Mouse (Mus musculus) hindbrain, embryonic 11.5 days (tissue): ENCODE measurements at regions not wholly inside any gene's neighbourhood (a gene's known extent, or its start where the extent isn't known, plus 50 kb on each side); places are given as distances from the start of the nearest gene placed in this dataset.

Experiments used
- ATAC-seq: fragments of 200-750 bp; cut with Nextera tagmentation; 2 replicates; pipeline ENCODE4 v1.8.0; 2017; ENCODE audit warnings: mild to moderate bottlenecking, moderate TSS enrichment, moderate library complexity; ENCODE audit not compliant: low FRiP score
- DNase-seq: peaks from one replicate; pipeline ENCODE4 v3.0.0-alpha.2; 2015; ENCODE audit warnings: low spot score
- H3K27ac ChIP-seq: fragments of 300-500 bp; sonication (generic); 2 replicates; pipeline ENCODE4 v1.5.1; 2014; ENCODE audit warnings: mild to moderate bottlenecking, low read depth, low read length
- H3K27me3 ChIP-seq: fragments of 300-500 bp; sonication (generic); 2 replicates; pipeline ENCODE4 v1.6.1; 2014; ENCODE audit warnings: mild to moderate bottlenecking, low read length, moderate library complexity, mixed read lengths; ENCODE audit not compliant: control insufficient read depth, insufficient read depth
- H3K36me3 ChIP-seq: fragments of 300-500 bp; sonication (generic); 2 replicates; pipeline ENCODE4 v1.6.1; 2014; ENCODE audit warnings: mild to moderate bottlenecking, low read length, moderate library complexity, mixed read lengths; ENCODE audit not compliant: control insufficient read depth, insufficient read depth
- H3K4me1 ChIP-seq: fragments of 300-500 bp; sonication (generic); replicated peaks from 2 replicates; pipeline ENCODE4 v1.6.1; 2014; ENCODE audit warnings: low read length, mixed read lengths; ENCODE audit not compliant: control insufficient read depth, insufficient read depth
- H3K4me2 ChIP-seq: fragments of 300-500 bp; sonication (generic); replicated peaks from 2 replicates; pipeline ENCODE4 v1.6.1; 2014; ENCODE audit warnings: mild to moderate bottlenecking, low read depth, low read length
- H3K4me3 ChIP-seq: fragments of 300-500 bp; sonication (generic); 2 replicates; pipeline ENCODE4 v1.5.1; 2014; ENCODE audit warnings: low read depth, low read length
- H3K9ac ChIP-seq: fragments of 300-500 bp; sonication (generic); 2 replicates; pipeline ENCODE4 v1.6.1; 2014; ENCODE audit warnings: low read depth, low read length
- H3K9me3 ChIP-seq: fragments of 300-500 bp; sonication (generic); 2 replicates; pipeline ENCODE4 v1.6.1; 2016; ENCODE audit warnings: low read length; ENCODE audit not compliant: control insufficient read depth
- WGBS: fragments of 180-500 bp; shearing (Covaris S2); extraction: QIAGEN DNeasy Blood & Tissue Kit; methylation state at CpG from one replicate; pipeline ENCODE4 v1.1.7; 2014; 5-methylcytosine and 5-hydroxymethylcytosine counted together

- Histone ChIP-seq H3K4me1 (no peaks in the 10 kb centered on the region), H3K27ac (no peak overlapping the region), H3K4me2 (no peak overlapping the region), H3K9ac (no peak overlapping the region), H3K36me3 (no peaks in the 10 kb centered on the region), H3K4me3 (no peak overlapping the region), H3K27me3 (no peaks in the 10 kb centered on the region), H3K9me3 (no peaks in the 10 kb centered on the region)
- WGBS = 68% methylated on average over 16 of the region's 16 CpGs
- DNase-seq (peak; percentile 19), ATAC-seq (no peak)
These were observed 180.2 kb upstream of the Gmds start for GRCm38 (mm10) chr13:32518611-32519344.

DNA sequence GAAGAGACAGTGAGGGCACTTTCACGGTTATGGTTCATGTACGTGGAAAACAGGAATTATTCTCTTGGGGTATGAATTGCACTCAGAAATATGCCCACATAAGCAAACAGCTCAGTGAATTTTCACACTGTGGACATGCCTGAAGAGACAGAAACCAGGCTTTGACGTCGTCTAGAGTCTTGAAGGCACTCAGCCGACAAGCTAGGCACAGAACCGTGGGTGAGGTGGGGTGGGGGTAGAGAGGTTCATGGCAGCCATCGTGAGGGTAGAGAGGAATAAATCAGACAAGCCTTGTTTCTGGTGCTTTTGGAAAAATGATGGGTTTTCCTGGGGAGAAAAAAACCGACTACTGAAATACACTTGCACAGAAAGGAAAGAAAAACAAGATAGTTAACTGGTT lies 179.0 kb upstream of the Gmds start:
- H3K36me3 ChIP-seq = no peaks in the 10 kb centered on the region
- DNase-seq = no peak
- no peak overlapping the region for H3K27ac ChIP-seq
- no peak for ATAC-seq
- H3K4me1 ChIP-seq = no peaks in the 10 kb centered on the region
- no peak overlapping the region for H3K4me2 ChIP-seq
- H3K4me3 ChIP-seq = no peak overlapping the region
- WGBS = 76% methylated on average over 8 of the region's 8 CpGs
- no peaks in the 10 kb centered on the region for H3K9me3 ChIP-seq
- no peaks in the 10 kb centered on the region for H3K27me3 ChIP-seq
- no peak overlapping the region for H3K9ac ChIP-seq

DNA sequence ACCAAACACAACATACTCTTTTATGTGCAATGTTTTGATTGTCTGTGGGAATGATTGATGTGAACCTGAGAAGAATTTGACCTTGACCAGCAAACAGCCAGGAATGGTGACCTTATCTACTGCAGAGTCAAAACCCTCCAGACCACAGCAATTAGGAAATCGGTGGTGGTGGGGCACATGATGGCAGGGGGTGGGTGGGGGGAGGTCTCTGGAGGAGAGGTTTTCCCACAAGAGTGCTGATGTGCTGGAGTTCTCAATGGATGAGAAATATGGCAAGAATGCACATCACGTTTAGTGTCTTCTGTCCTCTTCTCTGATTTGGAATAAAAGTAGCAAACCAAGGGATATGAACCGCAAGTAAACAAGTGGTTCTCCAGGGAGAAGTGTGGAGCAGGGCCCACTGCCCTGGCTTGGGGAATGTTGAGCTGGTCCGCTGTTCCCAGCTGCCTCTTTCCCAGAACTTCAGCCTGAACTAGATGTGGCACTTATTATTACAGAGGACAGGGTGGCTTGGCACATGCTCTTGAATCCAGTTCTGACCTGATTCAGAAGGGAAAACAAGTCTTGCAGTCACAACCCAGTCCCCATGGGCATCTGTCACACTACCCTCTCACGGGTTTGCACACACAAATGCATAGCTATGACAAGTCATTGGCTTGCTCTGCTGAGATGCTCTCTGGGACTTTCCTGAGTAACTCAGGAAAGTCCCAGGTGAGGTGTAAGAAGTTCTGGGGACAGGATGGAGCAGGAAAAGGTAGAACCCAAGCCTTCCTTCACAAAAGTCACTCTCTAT lies 170.9 kb upstream of the Gmds start:
- Histone ChIP-seq H3K4me2 (no peak overlapping the region), H3K36me3 (no peaks in the 10 kb centered on the region), H3K4me3 (no peak overlapping the region), H3K9ac (no peak overlapping the region), H3K27ac (no peak overlapping the region), H3K4me1 (no peaks in the 10 kb centered on the region), H3K9me3 (no peaks in the 10 kb centered on the region), H3K27me3 (no peaks in the 10 kb centered on the region)
- DNase-seq (no peak), ATAC-seq (no peak)
- WGBS = 66% methylated on average over 5 of the region's 5 CpGs

DNA sequence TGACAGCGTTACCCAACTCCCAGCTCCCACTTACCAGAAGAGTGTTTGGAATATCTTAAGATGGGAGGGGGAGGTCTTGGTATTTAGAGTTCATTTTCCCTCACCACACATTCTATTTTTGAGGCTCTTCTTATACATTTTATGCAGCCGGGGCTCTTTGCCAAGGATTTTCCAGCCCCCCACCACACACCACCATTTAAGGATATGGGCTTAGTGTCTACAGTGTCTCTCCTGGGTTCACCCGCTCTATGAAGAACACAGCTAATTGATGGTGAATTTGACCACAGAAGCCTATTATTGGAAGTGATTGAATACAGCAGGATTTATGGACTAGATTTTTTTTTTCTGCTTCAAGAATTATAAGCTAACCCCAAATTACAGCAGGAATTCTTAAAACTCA lies 169.9 kb upstream of the Gmds start:
- Histone ChIP-seq H3K4me1 (no peaks in the 10 kb centered on the region), H3K9ac (no peak overlapping the region), H3K4me2 (no peak overlapping the region), H3K36me3 (no peaks in the 10 kb centered on the region), H3K27me3 (no peaks in the 10 kb centered on the region), H3K4me3 (no peak overlapping the region), H3K9me3 (no peaks in the 10 kb centered on the region), H3K27ac (no peak overlapping the region)
- 88% methylated on average over 3 of the region's 3 CpGs for WGBS
- no peak for DNase-seq
- ATAC-seq = no peak

- WGBS = 85% methylated on average over 2 of the region's 2 CpGs
- Histone ChIP-seq H3K27me3 (no peaks in the 10 kb centered on the region), H3K4me2 (no peak overlapping the region), H3K36me3 (no peaks in the 10 kb centered on the region), H3K27ac (no peak overlapping the region), H3K4me3 (no peak overlapping the region), H3K4me1 (no peaks in the 10 kb centered on the region), H3K9ac (no peak overlapping the region), H3K9me3 (no peaks in the 10 kb centered on the region)
- DNase-seq (no peak), ATAC-seq (no peak)
These were observed 169.3 kb upstream of the Gmds start for GRCm38 (mm10) chr13:32507825-32508224.

GRCm38 (mm10) chr13:32498205-32498790 lies 159.8 kb upstream of the Gmds start:
- H3K4me1 ChIP-seq = no peaks in the 10 kb centered on the region
- no peaks in the 10 kb centered on the region for H3K27me3 ChIP-seq
- H3K4me3 ChIP-seq = no peak overlapping the region
- WGBS = 66% methylated on average over 8 of the region's 8 CpGs
- no peak overlapping the region for H3K9ac ChIP-seq
- H3K4me2 ChIP-seq = no peak overlapping the region
- H3K9me3 ChIP-seq = no peaks in the 10 kb centered on the region
- ATAC-seq (no peak), DNase-seq (no peak)
- H3K36me3 ChIP-seq = no peaks in the 10 kb centered on the region
- no peak overlapping the region for H3K27ac ChIP-seq

- Histone ChIP-seq H3K4me2 (no peak overlapping the region), H3K9ac (no peak overlapping the region), H3K9me3 (no peaks in the 10 kb centered on the region), H3K27me3 (no peaks in the 10 kb centered on the region), H3K4me3 (no peak overlapping the region), H3K27ac (no peak overlapping the region), H3K36me3 (no peaks in the 10 kb centered on the region), H3K4me1 (no peaks in the 10 kb centered on the region)
- WGBS = 83% methylated on average over 2 of the region's 2 CpGs
- DNase-seq (no peak), ATAC-seq (no peak)
These were observed 157.7 kb upstream of the Gmds start for GRCm38 (mm10) chr13:32496263-32496662.

GRCm38 (mm10) chr13:32495063-32495462 lies 156.5 kb upstream of the Gmds start:
- ATAC-seq (no peak), DNase-seq (no peak)
- WGBS = 55% methylated on average over 6 of the region's 6 CpGs
- no peaks in the 10 kb centered on the region for H3K9me3 ChIP-seq
- no peaks in the 10 kb centered on the region for H3K4me1 ChIP-seq
- no peaks in the 10 kb centered on the region for H3K27me3 ChIP-seq
- no peaks in the 10 kb centered on the region for H3K36me3 ChIP-seq
- H3K4me2 ChIP-seq = no peak overlapping the region
- H3K4me3 ChIP-seq = no peak overlapping the region
- no peak overlapping the region for H3K9ac ChIP-seq
- H3K27ac ChIP-seq = no peak overlapping the region
